8 mouse cellular contexts compared by ENCODE assay signal in the genomic region with DNA sequence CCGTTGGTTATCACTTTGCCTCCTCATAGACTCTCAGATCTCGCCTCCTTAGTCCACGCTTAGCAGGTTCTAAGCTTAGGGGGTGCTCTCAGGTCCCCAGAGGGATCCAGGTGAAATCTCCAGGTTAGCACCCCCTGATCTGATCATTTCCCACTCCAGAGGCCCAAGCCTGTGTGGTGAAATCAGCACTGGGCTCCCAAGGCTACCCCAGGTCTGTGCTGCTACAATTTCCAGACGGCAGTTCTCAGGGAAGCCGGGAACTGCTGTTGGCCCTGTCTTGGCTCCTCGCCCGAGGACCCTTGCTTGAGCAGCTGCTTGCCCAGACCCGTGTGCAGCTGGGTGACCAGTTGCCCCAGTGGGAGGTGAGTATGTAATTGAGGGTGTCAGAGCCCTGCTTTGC. TPM values are rescaled to one million over a fixed set of nuclear protein-coding genes. Genes with fewer than 3 reads are reported as not detected.
DNase-seq lines count a peak whose midpoint lies in the region; ATAC-seq lines count a peak whose summit lies in the region.

No protein-coding gene starts in this region.

- ATAC-seq in heart, embryonic 12.5 days (ENCODE audit: insufficient number of reproducible peaks, low FRiP score), result no peak
- ATAC-seq in midbrain, embryonic 12.5 days (ENCODE audit: low FRiP score, low read depth), result no peak
- no peak for ATAC-seq in activated CD4-positive, CD25-positive, alpha-beta regulatory T cell, adult 4 months

- DNase-seq in heart, postnatal 25 days (ENCODE audit: low spot score), result no peak
- peak; percentile 44 for DNase-seq in MN1 (ENCODE audit: low spot score)
- peak; percentile 37 for DNase-seq in heart, postnatal 4 days
- no peak for DNase-seq in spleen, postnatal 14 days (ENCODE audit: low spot score in 2 of 2)
- no peak for DNase-seq in left cerebral cortex, postnatal 25 days (ENCODE audit: low spot score in 2 of 2)

- H3K4me2 ChIP-seq in heart, embryonic 12.5 days, result peak overlapping the region; percentile 85
- H3K4me2 ChIP-seq in midbrain, embryonic 12.5 days (replicated peaks), result peak overlapping the region; percentile 85

- peak overlapping the region; percentile 55 for H3K4me3 ChIP-seq in heart, embryonic 12.5 days
- peak overlapping the region; percentile 61 for H3K4me3 ChIP-seq in midbrain, embryonic 12.5 days

- H3K27ac ChIP-seq in heart, embryonic 12.5 days (ENCODE audit: poor library complexity, severe bottlenecking), result no peak overlapping the region
- no peak overlapping the region for H3K27ac ChIP-seq in midbrain, embryonic 12.5 days (replicated peaks)

- peaks cover 41% of the 10 kb centered on the region for H3K4me1 ChIP-seq in heart, embryonic 12.5 days (replicated peaks)
- peaks cover 27% of the 10 kb centered on the region for H3K4me1 ChIP-seq in midbrain, embryonic 12.5 days

- 38% methylated on average over 8 of the region's 8 CpGs for WGBS in heart, embryonic 12.5 days
- 37% methylated on average over 8 of the region's 8 CpGs for WGBS in midbrain, embryonic 12.5 days

- H3K9ac ChIP-seq in heart, embryonic 12.5 days, result peak overlapping the region; percentile 56
- peak overlapping the region; percentile 53 for H3K9ac ChIP-seq in midbrain, embryonic 12.5 days (replicated peaks)

- H3K36me3 ChIP-seq in heart, embryonic 12.5 days, result peaks cover 21% of the 10 kb centered on the region
- peaks cover 11% of the 10 kb centered on the region; the same call in 1 of the 2 replicates for H3K36me3 ChIP-seq in midbrain, embryonic 12.5 days

- intact Hi-C loops in heart, postnatal 25 days (cut with DNase I), result loop anchor here (5.0 kb wide), 1 partner anchor 200 kb away; no protein-coding TSS in a partner anchor
- intact Hi-C loops in left cerebral cortex, postnatal 25 days (cut with DNase I), result loop anchor here (5.0 kb wide), 1 partner anchor 155 kb away; a partner anchor contains a TSS

- H3K27me3 ChIP-seq in heart, embryonic 12.5 days (replicated peaks), result no peaks in the 10 kb centered on the region
- peaks cover 32% of the 10 kb centered on the region for H3K27me3 ChIP-seq in midbrain, embryonic 12.5 days

- H3K9me3 ChIP-seq in heart, embryonic 12.5 days (replicated peaks), result no peaks in the 10 kb centered on the region
- H3K9me3 ChIP-seq in midbrain, embryonic 12.5 days, result no peaks in the 10 kb centered on the region

RNA-seq across cellular contexts. Expression of a gene that starts 0.8 kb away (rescaled TPM):
- polyA plus RNA-seq in heart, embryonic 12.5 days (2016; fragmentation: Nextera tagmentation; extraction: Ambion mirVana), result 24.5 and 26.9 TPM in 2 replicates
- total RNA-seq in heart, postnatal 25 days (2021), result under 1 TPM; 0.61 to 0.83 TPM
- total RNA-seq in heart, postnatal 4 days (2021), result 10 to 100 TPM in 1 of 2 experiments, 1 to 10 TPM in 1; 9.4 to 10.3 TPM
- polyA plus RNA-seq in midbrain, embryonic 12.5 days (2016; fragmentation: Nextera tagmentation; extraction: Ambion mirVana), result 43.5 and 44.3 TPM in 2 replicates
- 1 to 10 TPM; 1.4 to 1.8 TPM for total RNA-seq in left cerebral cortex, postnatal 25 days (2021)
- 1 to 10 TPM; 3.5 to 5.0 TPM for polyA plus RNA-seq in activated CD4-positive, CD25-positive, alpha-beta regulatory T cell, adult 4 months (2017; shearing (Covaris generic))

RNA-seq across cellular contexts. Expression of a gene that starts 10.9 kb away (rescaled TPM):
- 464 and 485 TPM in 2 replicates for polyA plus RNA-seq in heart, embryonic 12.5 days (2016; fragmentation: Nextera tagmentation; extraction: Ambion mirVana)
- total RNA-seq in heart, postnatal 25 days (2021), result 100 to 1,000 TPM; 178 to 211 TPM
- 100 to 1,000 TPM; 301 to 312 TPM for total RNA-seq in heart, postnatal 4 days (2021)
- 70.4 and 86.3 TPM in 2 replicates for polyA plus RNA-seq in midbrain, embryonic 12.5 days (2016; fragmentation: Nextera tagmentation; extraction: Ambion mirVana)
- 10 to 100 TPM; 12.4 to 15.2 TPM for total RNA-seq in left cerebral cortex, postnatal 25 days (2021)
- polyA plus RNA-seq in activated CD4-positive, CD25-positive, alpha-beta regulatory T cell, adult 4 months (2017; shearing (Covaris generic)), result 1,000 to 10,000 TPM; 1,240 to 2,098 TPM

RNA-seq across cellular contexts. Expression of a gene that starts 17.0 kb away (rescaled TPM):
- 1,186 and 1,223 TPM in 2 replicates for polyA plus RNA-seq in heart, embryonic 12.5 days (2016; fragmentation: Nextera tagmentation; extraction: Ambion mirVana)
- 1,000 to 10,000 TPM; 1,410 to 1,505 TPM for total RNA-seq in heart, postnatal 25 days (2021)
- total RNA-seq in heart, postnatal 4 days (2021), result 1,000 to 10,000 TPM; 1,189 to 1,285 TPM
- polyA plus RNA-seq in midbrain, embryonic 12.5 days (2016; fragmentation: Nextera tagmentation; extraction: Ambion mirVana), result 257 and 284 TPM in 2 replicates
- 100 to 1,000 TPM; 160 to 161 TPM for total RNA-seq in left cerebral cortex, postnatal 25 days (2021)
- 1 to 10 TPM; 4.5 to 5.6 TPM for polyA plus RNA-seq in activated CD4-positive, CD25-positive, alpha-beta regulatory T cell, adult 4 months (2017; shearing (Covaris generic))

RNA-seq across cellular contexts. Expression of a gene that starts 28.7 kb away (rescaled TPM):
- 2.0 and 2.1 TPM in 2 replicates for polyA plus RNA-seq in heart, embryonic 12.5 days (2016; fragmentation: Nextera tagmentation; extraction: Ambion mirVana)
- total RNA-seq in heart, postnatal 25 days (2021), result under 1 TPM in 1 of 2 experiments, not detected in 1; 0.17 TPM
- 1 to 10 TPM; 1.4 to 1.5 TPM for total RNA-seq in heart, postnatal 4 days (2021)
- 25.1 and 25.3 TPM in 2 replicates for polyA plus RNA-seq in midbrain, embryonic 12.5 days (2016; fragmentation: Nextera tagmentation; extraction: Ambion mirVana)
- 10 to 100 TPM; 26.3 to 29.6 TPM for total RNA-seq in left cerebral cortex, postnatal 25 days (2021)
- polyA plus RNA-seq in activated CD4-positive, CD25-positive, alpha-beta regulatory T cell, adult 4 months (2017; shearing (Covaris generic)), result not detected

RNA-seq across cellular contexts. Expression of a gene that starts 58.9 kb away (rescaled TPM):
- polyA plus RNA-seq in heart, embryonic 12.5 days (2016; fragmentation: Nextera tagmentation; extraction: Ambion mirVana), result 11.3 and 11.4 TPM in 2 replicates
- 10 to 100 TPM; 48.4 to 49.3 TPM for total RNA-seq in heart, postnatal 25 days (2021)
- total RNA-seq in heart, postnatal 4 days (2021), result 10 to 100 TPM; 55.2 to 61.3 TPM
- polyA plus RNA-seq in midbrain, embryonic 12.5 days (2016; fragmentation: Nextera tagmentation; extraction: Ambion mirVana), result 19.3 and 20.4 TPM in 2 replicates
- 10 to 100 TPM; 76.7 to 82.7 TPM for total RNA-seq in left cerebral cortex, postnatal 25 days (2021)
- 10 to 100 TPM; 12.9 to 16.0 TPM for polyA plus RNA-seq in activated CD4-positive, CD25-positive, alpha-beta regulatory T cell, adult 4 months (2017; shearing (Covaris generic))

Comparison
In these comparisons a context has a peak if more than half of its experiments do, and no peak if none do; other contexts are left out.
1. DNase-seq: peak in MN1 (single experiment) and heart, postnatal 4 days (single experiment); none in heart, postnatal 25 days (single experiment), spleen, postnatal 14 days (0 of 2) and left cerebral cortex, postnatal 25 days (0 of 2).
2. RNA of a gene that starts 10.9 kb away (total RNA-seq): 301 to 312 TPM in heart, postnatal 4 days and 178 to 211 TPM in heart, postnatal 25 days; 12.4 to 15.2 TPM in left cerebral cortex, postnatal 25 days; every median in the first group is over 10 times any median in the second.
3. RNA of a gene that starts 17.0 kb away (total RNA-seq): 1,410 to 1,505 TPM in heart, postnatal 25 days and 1,189 to 1,285 TPM in heart, postnatal 4 days; 160 to 161 TPM in left cerebral cortex, postnatal 25 days; every median in the first group is over 4 times any median in the second.